Mouse (Mus musculus) CH12.LX (cell line): ENCODE data around the gene Bmp7. TPM values are rescaled to one million over a fixed set of nuclear protein-coding genes. Genes with fewer than 3 reads are reported as not detected.

Experiments
- DNase-seq: peaks from one replicate; pipeline ENCODE4 v3.0.0-alpha.2; 2013; ENCODE audit errors: extremely low read depth
- H3K27ac ChIP-seq: 2 replicates; pipeline ENCODE4 v1.5.1; 2012; ENCODE audit warnings: low read depth, mild to moderate bottlenecking, control low read depth, moderate library complexity; ENCODE audit not compliant: insufficient read depth
- H3K27me3 ChIP-seq: replicated peaks from 2 replicates; pipeline ENCODE3; 2012; ENCODE audit warnings: inconsistent platforms
- H3K36me3 ChIP-seq, 2 experiments: replicated peaks in 1 of 2; 2 replicates each; pipeline versions ENCODE3 to v1.6.1; 2012; ENCODE audit warnings: inconsistent platforms in 1 of 2, low read length in 1 of 2, mild to moderate bottlenecking in 1 of 2, mixed read lengths in 1 of 2, moderate library complexity in 1 of 2; ENCODE audit not compliant: control insufficient read depth in 1 of 2, insufficient read depth in 1 of 2
- H3K4me1 ChIP-seq, 2 experiments: 2 replicates each; pipeline ENCODE4 v1.6.1; 2012; ENCODE audit warnings: inconsistent platforms in 1 of 2, moderate library complexity in 1 of 2; ENCODE audit not compliant: insufficient read depth in 2 of 2, control insufficient read depth in 1 of 2
- H3K4me2 ChIP-seq: 2 replicates; pipeline ENCODE4 v1.6.1; 2012; ENCODE audit warnings: low read depth, mild to moderate bottlenecking, control low read depth; ENCODE audit not compliant: poor library complexity, insufficient read depth, severe bottlenecking
- H3K4me3 ChIP-seq, 3 experiments: fragments of 150-350 bp in 1 of 3; sonication (generic) in 1 of 3; replicated peaks in 1 of 3; 2 replicates each; pipeline versions ENCODE3 to v1.5.1; 2011 to 2012; ENCODE audit warnings: low read depth in 2 of 3, low read length in 2 of 3, mild to moderate bottlenecking in 2 of 3, moderate library complexity in 2 of 3, control low read depth in 1 of 3, improper control_type of control experiment in 1 of 3, inconsistent platforms in 1 of 3, mixed read lengths in 1 of 3; ENCODE audit not compliant: poor library complexity in 1 of 3
- H3K79me2 ChIP-seq: replicated peaks from 2 replicates; pipeline ENCODE4 v1.6.1; 2012; ENCODE audit warnings: mild to moderate bottlenecking, moderate library complexity; ENCODE audit not compliant: control insufficient read depth, poor library complexity, insufficient read depth, severe bottlenecking; ENCODE audit errors: extremely low read depth
- H3K9ac ChIP-seq: 2 replicates; pipeline ENCODE4 v1.6.1; 2012; ENCODE audit warnings: low read depth, mild to moderate bottlenecking, control low read depth, moderate library complexity; ENCODE audit not compliant: insufficient read depth
- H3K9me3 ChIP-seq: replicated peaks from 2 replicates; pipeline ENCODE3; 2012; ENCODE audit warnings: low read length, inconsistent platforms, mixed read lengths
- CHD1 ChIP-seq: IDR thresholded peaks from 2 replicates; pipeline ENCODE4 v1.6.1; 2012; ENCODE audit warnings: low read depth, low read length, improper control_type of control experiment, inconsistent platforms
- CTCF ChIP-seq, 2 experiments: IDR thresholded peaks in 1 of 2; conservative IDR thresholded peaks in 1 of 2; 2 replicates each; pipeline ENCODE4 v1.5.1; 2011 to 2012; ENCODE audit warnings: low read depth in 2 of 2, low read length in 2 of 2, improper control_type of control experiment in 1 of 2, inconsistent platforms in 1 of 2, mild to moderate bottlenecking in 1 of 2, moderate library complexity in 1 of 2
- ETS1 ChIP-seq: conservative IDR thresholded peaks from 2 replicates; pipeline ENCODE4 v1.6.1; 2012; ENCODE audit warnings: low read depth, mild to moderate bottlenecking, inconsistent platforms, low read length, improper control_type of control experiment, moderate library complexity
- GABPA ChIP-seq: IDR thresholded peaks from 2 replicates; pipeline ENCODE4 v1.6.1; 2012; ENCODE audit warnings: low read depth, low read length, improper control_type of control experiment, inconsistent platforms; ENCODE audit not compliant: insufficient replicate concordance
- HCFC1 ChIP-seq: IDR thresholded peaks from 2 replicates; pipeline ENCODE4 v1.6.1; 2012; ENCODE audit warnings: low read depth, mild to moderate bottlenecking, inconsistent platforms, low read length, improper control_type of control experiment
- JUN ChIP-seq: IDR thresholded peaks from 2 replicates; pipeline ENCODE4 v1.6.1; 2011; ENCODE audit warnings: low read depth, mild to moderate bottlenecking, low read length, improper control_type of control experiment, moderate library complexity; ENCODE audit not compliant: insufficient read depth
- KAT2A ChIP-seq: IDR thresholded peaks from 2 replicates; pipeline ENCODE4 v1.6.1; 2012; ENCODE audit warnings: low read length, improper control_type of control experiment, inconsistent platforms; ENCODE audit not compliant: insufficient replicate concordance
- MAZ ChIP-seq: IDR thresholded peaks from 2 replicates; pipeline ENCODE4 v1.6.1; 2012; ENCODE audit warnings: low read depth, mild to moderate bottlenecking, inconsistent platforms, low read length, improper control_type of control experiment, moderate library complexity
- MXI1 ChIP-seq: IDR thresholded peaks from 2 replicates; pipeline ENCODE4 v1.6.1; 2011; ENCODE audit warnings: mild to moderate bottlenecking, low read depth, low read length, improper control_type of control experiment
- MYC ChIP-seq: IDR thresholded peaks from 2 replicates; pipeline ENCODE4 v1.6.1; 2011; ENCODE audit warnings: low read depth, mild to moderate bottlenecking, improper control_type of control experiment, low read length
- NELFE ChIP-seq: IDR thresholded peaks from 2 replicates; pipeline ENCODE4 v1.6.1; 2011; ENCODE audit warnings: low read depth, low read length, improper control_type of control experiment
- PAX5 ChIP-seq: IDR thresholded peaks from 2 replicates; pipeline ENCODE4 v1.6.1; 2012; ENCODE audit warnings: low read length, inconsistent platforms, mixed read lengths
- SIN3A ChIP-seq: IDR thresholded peaks from 2 replicates; pipeline ENCODE4 v1.6.1; 2012; ENCODE audit warnings: low read length, improper control_type of control experiment, inconsistent platforms
- SMC3 ChIP-seq: IDR thresholded peaks from 2 replicates; pipeline ENCODE4 v1.6.1; 2011; ENCODE audit warnings: low read depth, low read length, improper control_type of control experiment
- TBP ChIP-seq: conservative IDR thresholded peaks from 2 replicates; pipeline ENCODE4 v1.6.1; 2011; ENCODE audit warnings: low read depth, low read length, improper control_type of control experiment
- TCF12 ChIP-seq: IDR thresholded peaks from 2 replicates; pipeline ENCODE4 v1.6.1; 2014; ENCODE audit warnings: low read depth, mild to moderate bottlenecking, inconsistent platforms, low read length, improper control_type of control experiment
- USF1 ChIP-seq: IDR thresholded peaks from 2 replicates; pipeline ENCODE4 v1.6.1; 2014; ENCODE audit warnings: low read depth, mild to moderate bottlenecking, inconsistent platforms, low read length, improper control_type of control experiment
- ZMIZ1 ChIP-seq: IDR thresholded peaks from 2 replicates; pipeline ENCODE4 v1.6.1; 2012; ENCODE audit warnings: low read depth, mild to moderate bottlenecking, inconsistent platforms, low read length, improper control_type of control experiment
- ZNF384 ChIP-seq: IDR thresholded peaks from 2 replicates; pipeline ENCODE4 v1.6.1; 2012; ENCODE audit warnings: low read depth, low read length, improper control_type of control experiment, inconsistent platforms
- dilution Hi-C: fragments of 300-500 bp; cut with MboI; formaldehyde crosslinking; loops from 2 replicates; pipeline ENCODE4 v1.14.3; 2020; ENCODE audit warnings: low sequenced_read_pairs; ENCODE audit not compliant: extremely low pct_unique_long_range_greater_than_20kb, extremely low pct_ligation_motif_present
- in situ Hi-C: fragments of 300-500 bp; cut with MboI; formaldehyde crosslinking; loops from 3 replicates; pipeline ENCODE4 v1.14.3; 2019; ENCODE audit warnings: low sequenced_read_pairs, low pct_ligation_motif_present, low pct_unique_long_range_greater_than_20kb, mixed read lengths
- polyA plus RNA-seq: library from polyadenylated mRNA; unstranded; fragments of >175 nt; gene quantifications from 2 replicates; pipeline ENCODE4 v1.2.1, GENCODE M21; 2012; ENCODE audit warnings: low read depth; ENCODE audit not compliant: insufficient read length
- total RNA-seq, 2 experiments: library from RNA; depleted of rRNA; stranded (reverse); fragments of 300-350 nt in 1 of 2; fragments of >200 nt in 1 of 2; gene quantifications; 2 replicates each; pipeline ENCODE4 v1.2.3; 2012 to 2014

Gene Bmp7
- total and polyA plus RNA-seq, 3 experiments, result 0.16 to 0.51 (median 0.47) TPM

DNA sequence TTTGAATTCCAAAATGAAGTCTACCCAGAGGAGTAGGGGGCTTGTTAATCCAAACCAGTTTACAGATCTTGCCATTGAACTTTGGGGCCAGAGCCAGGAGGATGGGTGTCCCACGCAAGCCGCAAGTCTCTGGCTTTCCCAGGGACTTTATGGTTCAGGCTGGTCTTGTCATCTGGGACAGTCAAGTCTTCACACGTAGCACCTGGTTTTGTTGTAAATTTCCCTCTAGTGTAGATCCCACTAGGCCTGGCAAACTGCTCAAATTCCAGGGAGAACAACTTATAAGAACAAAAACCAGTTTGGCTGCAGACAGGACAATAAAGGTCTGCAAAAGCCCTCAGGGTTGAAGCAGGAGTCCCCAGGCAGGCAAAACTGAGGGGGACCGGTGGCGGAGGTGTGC lies 3.3 kb downstream of the Bmp7 start:
- H3K4me2 ChIP-seq, result no peak overlapping the region
- peaks cover 0 to 25% of the 10 kb centered on the region in 2 experiments; a peak in 2 of 4 replicates for H3K4me1 ChIP-seq
- H3K27ac ChIP-seq, result no peak overlapping the region
- no peak for DNase-seq
- no peaks in the 10 kb centered on the region for H3K79me2 ChIP-seq
- peaks cover 15% of the 10 kb centered on the region for H3K9me3 ChIP-seq
- in situ Hi-C loops (loop anchor here (5.0 kb wide), 1 partner anchor 35 kb away; no protein-coding TSS in a partner anchor), dilution Hi-C loops (no loop called here)
- no peak overlapping the region for H3K4me3 ChIP-seq
- H3K9ac ChIP-seq, result no peak overlapping the region
- no peaks in the 10 kb centered on the region for H3K27me3 ChIP-seq
- TF ChIP-seq JUN (no peak), MXI1 (no peak), TBP (no peak), ETS1 (no peak), ZMIZ1 (no peak), CTCF (conservative IDR thresholded peaks at IDR 0.05 in 1 of 2, IDR thresholded peaks at IDR 0.05 in 1 of 2; ENCODE audit: low read depth in 2 of 2, low read length in 2 of 2) (no peak), ZNF384 (no peak), USF1 (no peak), HCFC1 (no peak), MAZ (no peak), NELFE (no peak), SMC3 (no peak), CHD1 (no peak), PAX5 (no peak), KAT2A (no peak), SIN3A (no peak)
- no peaks in the 10 kb centered on the region for H3K36me3 ChIP-seq

GRCm38 (mm10) chr2:172935776-172936562 lies 4.2 kb downstream of the Bmp7 start:
- Histone ChIP-seq H3K27ac (no peak overlapping the region), H3K4me3 (no peak overlapping the region), H3K79me2 (no peaks in the 10 kb centered on the region), H3K27me3 (no peaks in the 10 kb centered on the region), H3K4me2 (no peak overlapping the region), H3K9me3 (peaks cover 15% of the 10 kb centered on the region), H3K9ac (no peak overlapping the region)
- no peak for DNase-seq
- in situ Hi-C loops, result loop anchor here (5.0 kb wide), 1 partner anchor 34 kb away; no protein-coding TSS in a partner anchor
- TF ChIP-seq USF1, result no peak
- no peak for TF ChIP-seq TCF12
- no peak for TF ChIP-seq MYC
- TF ChIP-seq GABPA, result no peak
- no peak for TF ChIP-seq MAZ
- no peak for TF ChIP-seq TBP
- no peak for TF ChIP-seq CHD1
- no peak for TF ChIP-seq JUN
- TF ChIP-seq, all 38 proteins: peak for 0
- Histone ChIP-seq H3K36me3 (no peaks in the 10 kb centered on the region), H3K4me1 (peaks cover 0 to 25% of the 10 kb centered on the region in 2 experiments; a peak in 2 of 4 replicates)
- dilution Hi-C loops, result no loop called here
